Mouse (Mus musculus) testis, postnatal 14 days (tissue): ENCODE results near the gene Smg1.
A peak's percentile ranks its signal among the peaks of the same experiment; 100 is the strongest.
"Not testable (repeated sequence)": the region's sequence is repeated elsewhere in the genome, so short reads cannot be mapped to it uniquely, and the experiment has no call there.

Source experiments
- DNase-seq: peaks from one replicate; pipeline ENCODE4 v3.0.0; 2021; ENCODE audit warnings: low spot score

Smg1 gene

DNA sequence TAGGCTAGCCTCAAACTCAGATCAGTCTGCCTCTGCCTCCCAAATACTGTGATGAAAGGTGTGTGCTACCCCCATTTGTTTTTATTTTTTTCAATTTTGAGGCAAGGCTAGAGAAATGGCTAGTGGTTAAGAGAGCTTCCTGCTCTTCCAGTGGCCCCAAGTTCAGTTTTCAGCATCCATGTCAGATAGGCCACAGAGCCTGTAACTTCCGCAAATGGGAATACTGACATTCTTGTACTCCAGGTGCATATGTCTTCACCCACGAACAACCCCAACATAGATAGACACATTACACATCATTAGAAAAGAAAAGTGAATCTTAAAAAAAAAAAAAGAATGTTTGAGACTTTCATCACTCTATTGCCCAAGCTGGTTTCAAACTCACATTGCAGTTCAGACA is 6.1 kb upstream of the Smg1 start:
- DNase-seq = no peak

DNA sequence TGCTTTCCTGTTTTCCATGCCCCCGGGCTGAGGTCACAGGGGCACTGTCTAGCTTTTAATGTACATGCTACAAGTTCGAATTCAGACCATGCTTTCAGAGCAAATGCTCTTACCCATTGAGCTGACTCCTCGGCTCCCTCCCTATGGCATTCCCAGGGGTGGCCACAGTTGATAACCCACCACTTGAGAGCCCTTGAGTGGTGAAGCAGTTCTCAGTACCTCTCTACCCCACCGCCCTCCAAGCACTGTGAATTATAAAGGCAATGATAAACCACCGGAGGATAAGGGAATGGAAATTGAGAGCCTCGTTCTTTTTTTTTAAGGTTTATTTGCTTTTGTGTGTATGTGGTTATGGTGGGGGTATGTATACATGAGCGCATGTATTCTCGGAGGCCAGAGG is 4.6 kb upstream of the Smg1 start:
- no peak for DNase-seq

GRCm38 (mm10) chr7:118245260-118245659 is 1.8 kb upstream of the Smg1 start:
- DNase-seq = no peak

DNA sequence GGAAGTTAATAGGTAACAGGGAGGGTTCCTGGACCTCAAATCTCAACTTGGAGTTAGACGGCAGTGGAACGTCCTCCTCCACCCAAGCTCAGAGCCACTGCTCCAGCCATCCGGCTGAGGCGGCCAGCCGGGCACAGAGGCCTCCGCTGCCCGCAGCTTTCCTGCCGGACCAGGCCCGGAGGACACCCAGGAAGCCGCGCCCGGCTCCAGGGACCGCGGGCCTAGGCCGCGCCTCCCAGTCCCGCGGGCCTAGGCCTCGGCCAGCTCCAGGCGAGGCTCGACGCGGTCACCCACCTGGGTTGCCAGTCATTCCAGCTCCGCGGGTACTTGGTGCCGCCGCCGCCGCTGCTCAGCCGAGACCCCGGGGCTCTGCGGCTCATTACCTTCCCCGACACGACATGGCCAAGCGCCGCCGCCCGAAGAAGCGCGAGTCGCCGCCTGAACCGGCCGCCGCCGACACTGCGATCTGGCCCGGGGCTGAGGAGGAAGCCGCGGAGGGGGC is 508 bp downstream of the Smg1 start:
- DNase-seq = peak; percentile 78

GRCm38 (mm10) chr7:118242309-118242708 is 1.2 kb downstream of the Smg1 start:
- no peak for DNase-seq

GRCm38 (mm10) chr7:118240402-118240801 is 3.1 kb downstream of the Smg1 start:
- DNase-seq = no peak

DNA sequence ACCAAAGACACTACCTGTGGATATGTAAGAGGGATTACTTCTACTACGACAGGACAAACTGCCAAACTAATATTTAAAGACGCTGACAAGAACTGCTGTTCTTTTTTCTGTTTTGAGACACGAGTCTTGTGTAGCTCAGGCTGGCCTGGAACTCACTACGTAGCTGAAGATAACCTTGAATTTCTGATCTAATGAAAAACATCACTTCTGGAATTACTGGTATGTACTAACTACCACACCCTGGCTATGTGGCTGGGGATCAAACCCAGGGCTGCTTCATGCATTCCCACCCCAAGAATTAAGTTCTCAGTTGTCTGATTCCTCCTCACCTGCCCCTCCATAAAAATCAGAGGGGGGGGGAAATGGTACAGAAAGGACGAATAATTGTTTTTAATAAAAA is 3.5 kb downstream of the Smg1 start:
- no peak for DNase-seq

DNA sequence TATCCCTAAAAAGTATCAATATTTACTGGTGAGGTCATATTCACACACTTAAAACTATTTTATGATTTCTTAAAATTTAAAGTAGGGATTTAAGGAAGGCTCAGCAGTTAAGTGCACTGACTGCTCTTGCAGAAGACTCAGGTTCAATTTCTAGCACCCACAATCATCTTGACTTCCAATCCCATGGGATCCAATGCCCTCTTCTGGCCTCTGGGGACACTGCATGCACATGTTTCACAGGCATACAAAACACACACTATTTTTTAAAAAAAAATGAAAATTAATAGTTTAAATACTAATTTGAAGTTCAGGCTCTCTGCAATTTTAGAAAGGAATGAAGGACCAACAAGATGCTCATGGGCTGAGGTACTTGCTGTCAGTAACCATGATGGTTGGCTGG is 6.5 kb downstream of the Smg1 start:
- no peak for DNase-seq

- no peak for DNase-seq
These were observed 9.2 kb downstream of the Smg1 start for GRCm38 (mm10) chr7:118234236-118234635.

- no peak for DNase-seq
These were observed 10.9 kb downstream of the Smg1 start for GRCm38 (mm10) chr7:118232613-118233012.

GRCm38 (mm10) chr7:118219777-118220176 is 23.7 kb downstream of the Smg1 start:
- DNase-seq = no peak

GRCm38 (mm10) chr7:118206396-118206795 is 37.1 kb downstream of the Smg1 start:
- no peak for DNase-seq

GRCm38 (mm10) chr7:118195756-118196155 is 47.7 kb downstream of the Smg1 start:
- DNase-seq = no peak

DNA sequence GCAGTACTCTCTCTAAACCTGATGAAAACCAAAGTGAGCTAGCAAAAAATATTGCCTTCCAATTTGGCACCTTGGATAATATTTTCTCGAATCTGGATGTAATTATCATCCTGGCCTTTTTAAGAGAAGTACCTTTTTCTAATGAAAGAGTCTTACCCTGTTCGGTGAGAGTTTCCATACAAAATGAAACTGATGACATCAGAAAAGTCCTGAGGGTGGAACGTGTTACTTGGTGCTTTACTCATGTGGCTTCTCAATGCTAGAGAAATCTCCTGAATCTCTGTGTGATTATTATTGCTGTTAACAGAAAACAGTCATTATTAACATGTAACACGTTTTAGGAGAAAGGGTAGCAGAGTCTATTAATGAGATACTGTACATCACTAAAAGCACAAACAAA is 57.6 kb downstream of the Smg1 start:
- no peak for DNase-seq

GRCm38 (mm10) chr7:118184604-118185003 is 58.9 kb downstream of the Smg1 start:
- no peak for DNase-seq

- DNase-seq = no peak
These were observed 62.3 kb downstream of the Smg1 start for GRCm38 (mm10) chr7:118181123-118181522.

- DNase-seq = no peak
These were observed 63.7 kb downstream of the Smg1 start for GRCm38 (mm10) chr7:118179782-118180181.

GRCm38 (mm10) chr7:118175821-118176355 is 67.6 kb downstream of the Smg1 start:
- DNase-seq = no peak

DNA sequence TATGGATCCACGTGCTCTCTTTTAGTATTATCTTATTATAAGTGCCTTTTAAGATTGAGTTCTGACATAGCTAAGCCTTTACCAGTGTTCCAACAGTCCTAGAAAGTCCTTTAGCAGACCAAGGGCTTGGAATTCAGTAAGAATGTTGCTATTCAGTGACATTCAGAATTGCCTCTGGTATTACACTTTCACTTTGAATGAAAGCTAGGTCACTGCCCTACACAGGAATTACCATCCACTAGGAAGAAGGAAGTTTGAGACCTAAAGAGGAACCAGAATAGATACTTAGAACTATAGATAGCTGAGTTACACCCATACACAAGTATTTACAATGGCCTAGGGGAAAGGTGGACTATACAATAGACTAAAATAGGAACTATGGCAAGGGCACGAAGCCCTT is 73.3 kb downstream of the Smg1 start:
- DNase-seq = not testable (repeated sequence)

GRCm38 (mm10) chr7:118163006-118163405 is 80.5 kb downstream of the Smg1 start:
- no peak for DNase-seq

GRCm38 (mm10) chr7:118160121-118160520 is 83.3 kb downstream of the Smg1 start:
- peak; percentile 12 for DNase-seq

DNA sequence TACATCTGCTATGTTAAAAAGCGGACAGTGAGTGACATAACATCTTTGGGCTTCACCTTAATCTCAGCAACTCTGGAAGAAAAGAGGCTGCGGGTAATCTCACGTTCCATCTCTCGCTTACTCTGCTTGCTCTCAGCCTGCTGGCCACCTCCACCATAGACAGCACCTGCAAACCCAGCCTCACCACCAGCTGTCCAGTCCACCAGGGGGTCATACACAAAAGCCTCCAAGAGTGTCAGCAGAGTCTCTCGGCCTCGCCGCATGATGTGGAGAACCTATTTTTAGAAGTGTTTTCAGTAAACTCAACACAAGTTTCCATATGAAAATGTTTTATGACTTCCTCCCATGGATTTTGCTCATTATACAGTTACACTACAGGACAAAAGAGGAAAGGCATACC is 87.0 kb downstream of the Smg1 start:
- DNase-seq = no peak

DNA sequence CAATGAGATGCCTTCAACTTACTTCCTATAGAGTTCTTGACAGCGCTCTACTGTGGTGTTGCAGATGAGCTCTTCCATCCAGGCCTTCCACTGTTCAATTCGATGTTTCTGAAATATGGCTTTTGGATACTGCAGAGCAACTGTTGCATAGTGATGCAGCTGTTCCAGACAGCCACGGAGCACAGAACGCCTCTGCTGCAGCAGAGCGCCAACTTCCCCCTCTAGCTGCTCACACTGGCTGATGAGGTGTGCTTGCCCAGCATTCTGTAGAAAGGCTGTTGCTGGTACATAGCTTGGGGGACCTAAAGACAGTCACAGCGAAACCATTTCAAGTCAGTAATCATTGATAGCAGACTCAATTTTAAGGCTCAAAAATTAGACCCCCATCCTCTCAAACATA is 89.3 kb downstream of the Smg1 start:
- DNase-seq = no peak

DNA sequence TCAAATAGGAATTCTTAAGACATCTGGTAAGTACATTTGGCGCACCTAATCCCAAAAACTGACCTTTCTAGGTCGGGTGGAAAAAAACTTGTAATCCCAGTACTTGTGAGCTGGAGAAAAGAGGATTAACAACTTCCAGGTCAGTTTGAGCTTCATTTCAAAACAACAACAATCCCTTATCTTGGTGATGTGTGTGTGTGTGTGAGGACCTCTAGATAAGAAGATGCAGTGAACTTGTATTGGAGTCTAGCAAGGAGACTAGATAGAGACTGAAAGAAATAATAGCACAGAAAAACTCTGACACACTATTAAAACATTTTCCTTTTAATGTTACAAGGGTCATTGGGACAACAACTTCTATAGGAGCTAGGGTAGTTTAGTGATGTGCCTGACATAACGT is 99.9 kb downstream of the Smg1 start:
- DNase-seq = no peak

GRCm38 (mm10) chr7:118143123-118143522 is 100.3 kb downstream of the Smg1 start:
- DNase-seq = no peak
